ENCODE assay signal across 8 mouse cellular contexts in the genomic region with DNA sequence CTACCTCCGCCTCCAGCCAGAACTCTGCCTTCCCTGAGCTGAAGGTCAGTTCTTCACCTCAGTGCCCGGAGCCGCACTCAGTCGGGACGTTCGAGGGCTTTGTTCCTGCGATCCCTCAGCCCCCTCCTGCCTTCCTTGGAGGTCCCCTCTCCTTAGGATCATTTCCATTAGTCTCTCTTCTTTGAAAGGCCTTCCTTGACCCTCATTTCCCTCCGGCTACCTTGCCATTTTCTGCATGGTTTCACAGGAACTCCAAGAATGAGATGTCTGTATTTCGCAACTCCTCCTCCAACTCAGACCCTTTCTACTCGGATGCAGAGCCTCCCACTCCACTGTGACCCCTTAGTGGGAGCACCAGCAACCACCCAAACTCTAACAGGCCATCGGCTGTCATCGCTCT. TPM values are rescaled to one million over a fixed set of nuclear protein-coding genes. Genes with fewer than 3 reads are reported as not detected.
"Had no signal": no experiment of that assay in that cellular context is flagged by ENCODE, and none has a peak within 500 bp of the region (broad histone marks: within the 10 kb centered on the region; RNA-seq: fewer than 3 reads in every experiment).

No protein-coding gene starts in this region.

- H3K9me3 ChIP-seq: limb, embryonic 13.5 days; midbrain, embryonic 13.5 days had no signal

- H3K4me3 ChIP-seq: limb, embryonic 13.5 days; midbrain, embryonic 13.5 days had no signal

- H3K36me3 ChIP-seq: limb, embryonic 13.5 days; midbrain, embryonic 13.5 days had no signal

- DNase-seq: left cerebral cortex, postnatal 4 days; lung, adult 18-20 months; thymus, postnatal 14 days had no signal

- H3K27ac ChIP-seq: limb, embryonic 13.5 days; liver, embryonic 14.5 days; midbrain, embryonic 13.5 days; stomach, postnatal 0 days had no signal

- H3K27me3 ChIP-seq: limb, embryonic 13.5 days had no signal

- H3K4me1 ChIP-seq: limb, embryonic 13.5 days; midbrain, embryonic 13.5 days had no signal

RNA-seq across cellular contexts. Expression of a gene that starts 31.3 kb away (rescaled TPM):
- polyA plus RNA-seq: liver, adult 2 months had no signal
